Mouse (Mus musculus) lung, adult 2 months (tissue): ENCODE results near the gene Xpa.
A peak's percentile ranks its signal among the peaks of the same experiment; 100 is the strongest.

Experiments
- CTCF ChIP-seq: fragments of 200-500 bp; IDR thresholded peaks from 2 replicates; pipeline ENCODE4 v1.5.1; 2011; ENCODE audit warnings: mild to moderate bottlenecking, low read length, control low read depth; ENCODE audit not compliant: insufficient read depth
- POLR2A ChIP-seq: fragments of 200-500 bp; IDR thresholded peaks from 2 replicates; pipeline ENCODE4 v1.6.1; 2011; ENCODE audit warnings: low read depth, mild to moderate bottlenecking, control low read depth, low read length, borderline replicate concordance; ENCODE audit errors: extremely low read depth

DNA sequence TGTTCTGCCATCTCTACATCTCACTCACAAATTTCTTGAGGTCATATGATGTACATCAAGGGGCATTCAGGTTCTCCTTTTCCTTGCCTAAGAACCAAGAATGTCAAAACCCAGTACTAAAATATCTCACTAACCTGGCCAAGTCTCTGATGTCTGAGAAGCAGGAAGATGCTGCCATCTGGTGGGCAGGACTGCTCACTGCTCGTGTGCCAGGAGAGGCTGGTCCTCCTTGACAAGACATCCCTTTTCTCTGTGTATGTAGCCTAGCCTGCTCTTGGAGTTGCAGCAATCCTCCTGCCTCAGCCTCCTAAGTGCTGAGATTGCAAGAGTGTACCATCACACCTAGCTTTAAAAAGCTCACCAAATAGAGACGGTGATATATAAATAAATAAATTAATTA, 69.6 kb downstream of the Xpa start:
- peak; percentile 99 for TF ChIP-seq CTCF
- no peak for TF ChIP-seq POLR2A
